Mouse (Mus musculus) CH12.LX (cell line): ENCODE measurements around the gene Kat8. TPM values are rescaled to one million over a fixed set of nuclear protein-coding genes. Genes with fewer than 3 reads are reported as not detected.

Experiments used
- DNase-seq: peaks from one replicate; pipeline ENCODE4 v3.0.0-alpha.2; 2013; ENCODE audit errors: extremely low read depth
- H3K27ac ChIP-seq: 2 replicates; pipeline ENCODE4 v1.5.1; 2012; ENCODE audit warnings: low read depth, mild to moderate bottlenecking, control low read depth, moderate library complexity; ENCODE audit not compliant: insufficient read depth
- H3K27me3 ChIP-seq: replicated peaks from 2 replicates; pipeline ENCODE3; 2012; ENCODE audit warnings: inconsistent platforms
- H3K36me3 ChIP-seq, 2 experiments: replicated peaks in 1 of 2; 2 replicates each; pipeline versions ENCODE3 to v1.6.1; 2012; ENCODE audit warnings: inconsistent platforms in 1 of 2, low read length in 1 of 2, mild to moderate bottlenecking in 1 of 2, mixed read lengths in 1 of 2, moderate library complexity in 1 of 2; ENCODE audit not compliant: control insufficient read depth in 1 of 2, insufficient read depth in 1 of 2
- H3K4me1 ChIP-seq, 2 experiments: 2 replicates each; pipeline ENCODE4 v1.6.1; 2012; ENCODE audit warnings: inconsistent platforms in 1 of 2, moderate library complexity in 1 of 2; ENCODE audit not compliant: insufficient read depth in 2 of 2, control insufficient read depth in 1 of 2
- H3K4me2 ChIP-seq: 2 replicates; pipeline ENCODE4 v1.6.1; 2012; ENCODE audit warnings: low read depth, mild to moderate bottlenecking, control low read depth; ENCODE audit not compliant: poor library complexity, insufficient read depth, severe bottlenecking
- H3K4me3 ChIP-seq, 3 experiments: fragments of 150-350 bp in 1 of 3; sonication (generic) in 1 of 3; replicated peaks in 1 of 3; 2 replicates each; pipeline versions ENCODE3 to v1.5.1; 2011 to 2012; ENCODE audit warnings: low read depth in 2 of 3, low read length in 2 of 3, mild to moderate bottlenecking in 2 of 3, moderate library complexity in 2 of 3, control low read depth in 1 of 3, improper control_type of control experiment in 1 of 3, inconsistent platforms in 1 of 3, mixed read lengths in 1 of 3; ENCODE audit not compliant: poor library complexity in 1 of 3
- H3K79me2 ChIP-seq: replicated peaks from 2 replicates; pipeline ENCODE4 v1.6.1; 2012; ENCODE audit warnings: mild to moderate bottlenecking, moderate library complexity; ENCODE audit not compliant: control insufficient read depth, poor library complexity, insufficient read depth, severe bottlenecking; ENCODE audit errors: extremely low read depth
- H3K9ac ChIP-seq: 2 replicates; pipeline ENCODE4 v1.6.1; 2012; ENCODE audit warnings: low read depth, mild to moderate bottlenecking, control low read depth, moderate library complexity; ENCODE audit not compliant: insufficient read depth
- H3K9me3 ChIP-seq: replicated peaks from 2 replicates; pipeline ENCODE3; 2012; ENCODE audit warnings: low read length, inconsistent platforms, mixed read lengths
- BHLHE40 ChIP-seq: IDR thresholded peaks from 2 replicates; pipeline ENCODE4 v1.6.1; 2011; ENCODE audit warnings: mild to moderate bottlenecking, low read depth, low read length, improper control_type of control experiment
- CTCF ChIP-seq, 2 experiments: IDR thresholded peaks in 1 of 2; conservative IDR thresholded peaks in 1 of 2; 2 replicates each; pipeline ENCODE4 v1.5.1; 2011 to 2012; ENCODE audit warnings: low read depth in 2 of 2, low read length in 2 of 2, improper control_type of control experiment in 1 of 2, inconsistent platforms in 1 of 2, mild to moderate bottlenecking in 1 of 2, moderate library complexity in 1 of 2
- E2F4 ChIP-seq: IDR thresholded peaks from 2 replicates; pipeline ENCODE4 v1.6.1; 2011; ENCODE audit warnings: low read depth, low read length, improper control_type of control experiment; ENCODE audit not compliant: insufficient replicate concordance
- ELF1 ChIP-seq: IDR thresholded peaks from 2 replicates; pipeline ENCODE4 v1.6.1; 2014; ENCODE audit warnings: low read depth, mild to moderate bottlenecking, inconsistent platforms, low read length, improper control_type of control experiment
- EP300 ChIP-seq: IDR thresholded peaks from 2 replicates; pipeline ENCODE4 v1.6.1; 2011; ENCODE audit warnings: low read length, improper control_type of control experiment
- ETS1 ChIP-seq: conservative IDR thresholded peaks from 2 replicates; pipeline ENCODE4 v1.6.1; 2012; ENCODE audit warnings: low read depth, mild to moderate bottlenecking, inconsistent platforms, low read length, improper control_type of control experiment, moderate library complexity
- GABPA ChIP-seq: IDR thresholded peaks from 2 replicates; pipeline ENCODE4 v1.6.1; 2012; ENCODE audit warnings: low read depth, low read length, improper control_type of control experiment, inconsistent platforms; ENCODE audit not compliant: insufficient replicate concordance
- HCFC1 ChIP-seq: IDR thresholded peaks from 2 replicates; pipeline ENCODE4 v1.6.1; 2012; ENCODE audit warnings: low read depth, mild to moderate bottlenecking, inconsistent platforms, low read length, improper control_type of control experiment
- IRF4 ChIP-seq: IDR thresholded peaks from 2 replicates; pipeline ENCODE4 v1.6.1; 2014; ENCODE audit warnings: low read depth, mild to moderate bottlenecking, inconsistent platforms, low read length, improper control_type of control experiment
- JUN ChIP-seq: IDR thresholded peaks from 2 replicates; pipeline ENCODE4 v1.6.1; 2011; ENCODE audit warnings: low read depth, mild to moderate bottlenecking, low read length, improper control_type of control experiment, moderate library complexity; ENCODE audit not compliant: insufficient read depth
- JUND ChIP-seq: conservative IDR thresholded peaks from 2 replicates; pipeline ENCODE4 v1.6.1; 2011; ENCODE audit warnings: low read depth, low read length, improper control_type of control experiment
- MAX ChIP-seq: IDR thresholded peaks from 2 replicates; pipeline ENCODE4 v1.6.1; 2011; ENCODE audit warnings: low read length, improper control_type of control experiment
- MYC ChIP-seq: IDR thresholded peaks from 2 replicates; pipeline ENCODE4 v1.6.1; 2011; ENCODE audit warnings: low read depth, mild to moderate bottlenecking, improper control_type of control experiment, low read length
- NELFE ChIP-seq: IDR thresholded peaks from 2 replicates; pipeline ENCODE4 v1.6.1; 2011; ENCODE audit warnings: low read depth, low read length, improper control_type of control experiment
- NRF1 ChIP-seq: IDR thresholded peaks from 2 replicates; pipeline ENCODE4 v1.6.1; 2014; ENCODE audit warnings: low read depth, mild to moderate bottlenecking, inconsistent platforms, low read length, improper control_type of control experiment, moderate library complexity
- PAX5 ChIP-seq: IDR thresholded peaks from 2 replicates; pipeline ENCODE4 v1.6.1; 2012; ENCODE audit warnings: low read length, inconsistent platforms, mixed read lengths
- POLR2A ChIP-seq: IDR thresholded peaks from 2 replicates; pipeline ENCODE4 v1.6.1; 2011; ENCODE audit warnings: low read depth, mild to moderate bottlenecking, improper control_type of control experiment, low read length
- POLR2AphosphoS2 ChIP-seq: IDR thresholded peaks from 2 replicates; pipeline ENCODE4 v1.6.1; 2011; ENCODE audit warnings: low read depth, low read length, improper control_type of control experiment
- RAD21 ChIP-seq: IDR thresholded peaks from 2 replicates; pipeline ENCODE4 v1.6.1; 2011; ENCODE audit warnings: low read depth, mild to moderate bottlenecking, low read length, improper control_type of control experiment, moderate library complexity
- SIN3A ChIP-seq: IDR thresholded peaks from 2 replicates; pipeline ENCODE4 v1.6.1; 2012; ENCODE audit warnings: low read length, improper control_type of control experiment, inconsistent platforms
- SMC3 ChIP-seq: IDR thresholded peaks from 2 replicates; pipeline ENCODE4 v1.6.1; 2011; ENCODE audit warnings: low read depth, low read length, improper control_type of control experiment
- TBP ChIP-seq: conservative IDR thresholded peaks from 2 replicates; pipeline ENCODE4 v1.6.1; 2011; ENCODE audit warnings: low read depth, low read length, improper control_type of control experiment
- TCF12 ChIP-seq: IDR thresholded peaks from 2 replicates; pipeline ENCODE4 v1.6.1; 2014; ENCODE audit warnings: low read depth, mild to moderate bottlenecking, inconsistent platforms, low read length, improper control_type of control experiment
- UBTF ChIP-seq: IDR thresholded peaks from 2 replicates; pipeline ENCODE4 v1.6.1; 2012; ENCODE audit warnings: low read depth, mild to moderate bottlenecking, inconsistent platforms, low read length, improper control_type of control experiment, moderate library complexity
- USF2 ChIP-seq: conservative IDR thresholded peaks from 2 replicates; pipeline ENCODE4 v1.6.1; 2011; ENCODE audit warnings: low read depth, low read length, improper control_type of control experiment
- ZC3H11A ChIP-seq: IDR thresholded peaks from 2 replicates; pipeline ENCODE4 v1.6.1; 2012; ENCODE audit warnings: low read depth, mild to moderate bottlenecking, inconsistent platforms, low read length, improper control_type of control experiment
- ZKSCAN1 ChIP-seq: IDR thresholded peaks from 2 replicates; pipeline ENCODE4 v1.6.1; 2012; ENCODE audit warnings: low read depth, inconsistent platforms, low read length, improper control_type of control experiment, borderline replicate concordance
- dilution Hi-C: fragments of 300-500 bp; cut with MboI; formaldehyde crosslinking; loops from 2 replicates; pipeline ENCODE4 v1.14.3; 2020; ENCODE audit warnings: low sequenced_read_pairs; ENCODE audit not compliant: extremely low pct_unique_long_range_greater_than_20kb, extremely low pct_ligation_motif_present
- in situ Hi-C: fragments of 300-500 bp; cut with MboI; formaldehyde crosslinking; loops from 3 replicates; pipeline ENCODE4 v1.14.3; 2019; ENCODE audit warnings: low sequenced_read_pairs, low pct_ligation_motif_present, low pct_unique_long_range_greater_than_20kb, mixed read lengths
- polyA plus RNA-seq: library from polyadenylated mRNA; unstranded; fragments of >175 nt; gene quantifications from 2 replicates; pipeline ENCODE4 v1.2.1, GENCODE M21; 2012; ENCODE audit warnings: low read depth; ENCODE audit not compliant: insufficient read length
- total RNA-seq, 2 experiments: library from RNA; depleted of rRNA; stranded (reverse); fragments of 300-350 nt in 1 of 2; fragments of >200 nt in 1 of 2; gene quantifications; 2 replicates each; pipeline ENCODE4 v1.2.3; 2012 to 2014

Gene Kat8
- total and polyA plus RNA-seq, 3 experiments, result 18.0 to 30.3 (median 22.9) TPM

DNA sequence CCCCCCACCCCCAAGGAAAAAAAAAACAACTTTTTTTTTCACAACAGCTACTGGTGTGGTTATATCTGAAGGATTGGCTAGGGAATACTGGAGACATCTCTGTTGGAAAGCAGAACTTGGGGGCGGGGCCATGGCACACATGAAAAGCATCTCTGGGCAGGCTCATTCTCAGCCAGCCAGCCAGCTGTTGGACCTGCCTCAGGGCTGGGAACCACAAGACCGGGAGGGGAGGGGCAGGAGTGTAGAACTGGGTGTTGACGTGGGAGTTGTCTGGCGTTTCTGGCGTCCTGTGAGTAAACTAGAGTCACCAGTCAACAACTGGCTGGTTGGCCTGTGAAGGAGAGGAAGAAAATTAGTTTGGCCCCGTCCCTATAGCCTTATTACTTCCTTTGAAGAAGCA is 26.4 kb upstream of the Kat8 start:
- Histone ChIP-seq H3K27me3 (no peaks in the 10 kb centered on the region), H3K27ac (no peak overlapping the region), H3K4me3 (no peak overlapping the region), H3K9ac (no peak overlapping the region), H3K9me3 (peaks cover 17% of the 10 kb centered on the region), H3K36me3 (peaks cover 78 to 98% of the 10 kb centered on the region in 2 experiments), H3K4me2 (no peak overlapping the region), H3K4me1 (peaks cover 3 to 47% of the 10 kb centered on the region in 2 experiments), H3K79me2 (no peaks in the 10 kb centered on the region; the same call in 1 of the 2 replicates)
- dilution Hi-C loops (no loop called here), in situ Hi-C loops (no loop called here)
- TF ChIP-seq ZC3H11A (no peak), RAD21 (no peak), EP300 (no peak), SIN3A (no peak), HCFC1 (no peak), E2F4 (no peak), POLR2A (no peak), USF2 (no peak), NELFE (no peak), SMC3 (no peak), BHLHE40 (no peak), ETS1 (no peak), CTCF (conservative IDR thresholded peaks at IDR 0.05 in 1 of 2, IDR thresholded peaks at IDR 0.05 in 1 of 2; ENCODE audit: low read depth in 2 of 2, low read length in 2 of 2) (no peak), TBP (no peak), ELF1 (no peak)
- DNase-seq, result peak; percentile 20

DNA sequence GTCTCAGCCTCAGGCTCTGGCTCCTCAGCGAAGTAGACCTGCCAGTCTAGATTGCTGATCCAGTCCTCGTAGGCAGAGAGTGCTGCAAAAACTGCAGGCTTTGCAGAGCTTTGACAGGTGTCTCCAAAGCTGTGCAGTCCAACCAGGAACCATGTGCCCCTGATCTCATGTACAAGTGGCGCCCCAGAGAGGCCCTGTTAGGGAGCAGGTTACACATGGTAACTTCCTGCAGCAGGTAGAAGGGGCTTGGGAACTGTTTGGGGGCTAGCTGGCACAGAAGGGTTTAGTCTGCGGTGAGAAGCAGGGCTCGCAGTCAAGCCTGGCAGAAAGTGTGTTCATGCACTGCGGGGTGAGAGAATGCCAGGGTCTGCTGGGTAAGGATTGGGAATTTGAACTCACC is 25.8 kb upstream of the Kat8 start:
- Histone ChIP-seq H3K27me3 (no peaks in the 10 kb centered on the region), H3K4me2 (no peak overlapping the region), H3K4me1 (peaks cover 3 to 47% of the 10 kb centered on the region in 2 experiments), H3K9me3 (peaks cover 11% of the 10 kb centered on the region), H3K79me2 (no peaks in the 10 kb centered on the region; the same call in 1 of the 2 replicates), H3K36me3 (peaks cover 72 to 98% of the 10 kb centered on the region in 2 experiments), H3K4me3 (no peak overlapping the region), H3K27ac (no peak overlapping the region), H3K9ac (no peak overlapping the region)
- dilution Hi-C loops (no loop called here), in situ Hi-C loops (no loop called here)
- TF ChIP-seq ELF1, result no peak
- no peak for TF ChIP-seq POLR2A
- TF ChIP-seq ETS1, result no peak
- TF ChIP-seq SIN3A, result no peak
- TF ChIP-seq NRF1, result no peak
- TF ChIP-seq EP300, result no peak
- no peak for TF ChIP-seq IRF4
- TF ChIP-seq JUN, result no peak
- TF ChIP-seq CTCF (conservative IDR thresholded peaks at IDR 0.05 in 1 of 2, IDR thresholded peaks at IDR 0.05 in 1 of 2; ENCODE audit: low read depth in 2 of 2, low read length in 2 of 2), result no peak
- TF ChIP-seq JUND, result no peak
- no peak for TF ChIP-seq MYC
- no peak for TF ChIP-seq MAX
- no peak for TF ChIP-seq UBTF
- no peak for TF ChIP-seq GABPA
- TF ChIP-seq POLR2AphosphoS2, result no peak
- TF ChIP-seq TCF12, result no peak
- no peak for TF ChIP-seq HCFC1
- TF ChIP-seq E2F4, result no peak
- TF ChIP-seq PAX5, result no peak
- no peak for TF ChIP-seq ZKSCAN1
- no peak for DNase-seq
